Mouse (Mus musculus) kidney, adult 2 months (tissue): Measurements from ENCODE around the gene Snx21.

ENCODE experiments used
- CTCF ChIP-seq: fragments of 200-500 bp; conservative IDR thresholded peaks from 2 replicates; pipeline ENCODE4 v1.5.1; 2011; ENCODE audit warnings: low read depth, mild to moderate bottlenecking, control low read depth, low read length, moderate library complexity, mixed read lengths; ENCODE audit not compliant: insufficient read depth, insufficient read length
- POLR2A ChIP-seq: fragments of 200-500 bp; IDR thresholded peaks from one replicate; pipeline ENCODE4 v1.6.1; 2011; ENCODE audit warnings: low read depth, low read length, control low read depth

- no peak for TF ChIP-seq POLR2A
- TF ChIP-seq CTCF: no peak
Measured at GRCm38 (mm10) chr2:164767812-164768540, 17.6 kb upstream of the Snx21 start.
